Mouse (Mus musculus): ENCODE results near the gene Arfgap3. TPM values are rescaled to one million over a fixed set of nuclear protein-coding genes. Genes with fewer than 3 reads are reported as not detected.

Gene Arfgap3
- polyA plus RNA-seq, 2 experiments = 10.1 to 15.3 TPM

GRCm38 (mm10) chr15:83348747-83349146, 1.3 kb downstream of the Arfgap3 start:
- no peak for ATAC-seq (ENCODE audit: insufficient read depth)
- peak overlapping the region; percentile 88 for H3K4me2 ChIP-seq (ENCODE audit: low read depth)
- H3K36me3 ChIP-seq (replicated peaks; ENCODE audit: control insufficient read depth, insufficient read depth, low read depth) = no peaks in the 10 kb centered on the region; the same call in 1 of the 2 replicates
- H3K4me3 ChIP-seq (ENCODE audit: insufficient read depth in 1 of 2, low read depth in 2 of 2, low read length in 2 of 2) = peak overlapping the region; percentile 71 to 82; a peak in 3 of 4 replicates
- no peak for TF ChIP-seq EP300 (IDR thresholded peaks at IDR 0.05; ENCODE audit: low read depth)
- no peak for TF ChIP-seq CTCF (IDR thresholded peaks at IDR 0.05; ENCODE audit: low read depth)
- peak overlapping the region; percentile 15 for H3K27ac ChIP-seq
- H3K4me1 ChIP-seq (replicated peaks; ENCODE audit: control insufficient read depth in 2 of 2, insufficient read depth in 2 of 2, low read length in 1 of 2) = peaks cover 29 to 37% of the 10 kb centered on the region in 2 experiments
- H3K9ac ChIP-seq (replicated peaks) = peak overlapping the region; percentile 79
- no peak for DNase-seq (ENCODE audit: low read depth in 3 of 3, low spot score in 3 of 3)
- WGBS (ENCODE audit: insufficient replicate concordance) = 52% methylated on average over 4 of the region's 4 CpGs
- no peaks in the 10 kb centered on the region for H3K27me3 ChIP-seq (ENCODE audit: control insufficient read depth, insufficient read depth, low read length)
- H3K9me3 ChIP-seq (ENCODE audit: control insufficient read depth, low read length) = no peaks in the 10 kb centered on the region

- Histone ChIP-seq H3K27ac (no peak overlapping the region), H3K9ac (replicated peaks) (no peak overlapping the region), H3K4me2 (ENCODE audit: low read depth) (no peak overlapping the region), H3K4me3 (ENCODE audit: insufficient read depth in 1 of 2, low read depth in 2 of 2, low read length in 2 of 2) (no peak overlapping the region), H3K9me3 (ENCODE audit: control insufficient read depth, low read length) (no peaks in the 10 kb centered on the region), H3K36me3 (replicated peaks; ENCODE audit: control insufficient read depth, insufficient read depth, low read depth) (peaks cover 5% of the 10 kb centered on the region; the same call in 1 of the 2 replicates), H3K4me1 (replicated peaks; ENCODE audit: control insufficient read depth in 2 of 2, insufficient read depth in 2 of 2, low read length in 1 of 2) (peaks cover 36 to 42% of the 10 kb centered on the region in 2 experiments), H3K27me3 (ENCODE audit: control insufficient read depth, insufficient read depth, low read length) (no peaks in the 10 kb centered on the region)
- TF ChIP-seq EP300 (IDR thresholded peaks at IDR 0.05; ENCODE audit: low read depth) (no peak), CTCF (IDR thresholded peaks at IDR 0.05; ENCODE audit: low read depth) (no peak)
- ATAC-seq (ENCODE audit: insufficient read depth) (no peak), DNase-seq (ENCODE audit: low read depth in 3 of 3, low spot score in 3 of 3) (no peak)
- 89% methylated on average over 15 of the region's 15 CpGs for WGBS (ENCODE audit: insufficient replicate concordance)
Measured at GRCm38 (mm10) chr15:83345898-83346529, 4.0 kb downstream of the Arfgap3 start.

- no peak overlapping the region for H3K4me3 ChIP-seq (ENCODE audit: insufficient read depth in 1 of 2, low read depth in 2 of 2, low read length in 2 of 2)
Measured at GRCm38 (mm10) chr15:83344956-83345355, 5.1 kb downstream of the Arfgap3 start.

GRCm38 (mm10) chr15:83344157-83344556, 5.9 kb downstream of the Arfgap3 start:
- peak; percentile 68 to 71 (median 70) for DNase-seq (ENCODE audit: low read depth in 3 of 3, low spot score in 3 of 3)
- H3K4me2 ChIP-seq (ENCODE audit: low read depth) = peak overlapping the region; percentile 64
- peaks cover 5% of the 10 kb centered on the region; the same call in 1 of the 2 replicates for H3K36me3 ChIP-seq (replicated peaks; ENCODE audit: control insufficient read depth, insufficient read depth, low read depth)
- no peaks in the 10 kb centered on the region for H3K9me3 ChIP-seq (ENCODE audit: control insufficient read depth, low read length)
- 12% methylated on average over 7 of the region's 7 CpGs for WGBS (ENCODE audit: insufficient replicate concordance)
- H3K9ac ChIP-seq (replicated peaks) = peak overlapping the region; percentile 61
- no peaks in the 10 kb centered on the region for H3K27me3 ChIP-seq (ENCODE audit: control insufficient read depth, insufficient read depth, low read length)
- ATAC-seq (ENCODE audit: insufficient read depth) = peak; percentile 95
- H3K4me1 ChIP-seq (replicated peaks; ENCODE audit: control insufficient read depth in 2 of 2, insufficient read depth in 2 of 2, low read length in 1 of 2) = peaks cover 28 to 37% of the 10 kb centered on the region in 2 experiments
- peak overlapping the region; percentile 87 for H3K27ac ChIP-seq
- H3K4me3 ChIP-seq (ENCODE audit: insufficient read depth in 1 of 2, low read depth in 2 of 2, low read length in 2 of 2) = peak overlapping the region; percentile 13 to 29; a peak in 2 of 4 replicates
- TF ChIP-seq EP300 (IDR thresholded peaks at IDR 0.05; ENCODE audit: low read depth) (peak; percentile 66), CTCF (IDR thresholded peaks at IDR 0.05; ENCODE audit: low read depth) (no peak)

More at GRCm38 (mm10) chr15:83344956-83345355, 5.1 kb downstream of the Arfgap3 start:
- 56% methylated on average over 7 of the region's 7 CpGs for WGBS (ENCODE audit: insufficient replicate concordance)
- no peak for TF ChIP-seq EP300 (IDR thresholded peaks at IDR 0.05; ENCODE audit: low read depth)
- TF ChIP-seq CTCF (IDR thresholded peaks at IDR 0.05; ENCODE audit: low read depth) = no peak
- Histone ChIP-seq H3K4me2 (ENCODE audit: low read depth) (peak overlapping the region; percentile 64), H3K27ac (peak overlapping the region; percentile 87), H3K36me3 (replicated peaks; ENCODE audit: control insufficient read depth, insufficient read depth, low read depth) (peaks cover 5% of the 10 kb centered on the region; the same call in 1 of the 2 replicates), H3K27me3 (ENCODE audit: control insufficient read depth, insufficient read depth, low read length) (no peaks in the 10 kb centered on the region), H3K9me3 (ENCODE audit: control insufficient read depth, low read length) (no peaks in the 10 kb centered on the region), H3K4me1 (replicated peaks; ENCODE audit: control insufficient read depth in 2 of 2, insufficient read depth in 2 of 2, low read length in 1 of 2) (peaks cover 31 to 41% of the 10 kb centered on the region in 2 experiments), H3K9ac (replicated peaks) (peak overlapping the region; percentile 27)
- peak; percentile 26; the same call in 1 of the 2 replicates for ATAC-seq (ENCODE audit: insufficient read depth)
- DNase-seq (ENCODE audit: low read depth in 3 of 3, low spot score in 3 of 3) = no peak

GRCm38 (mm10) chr15:83338908-83339307, 11.1 kb downstream of the Arfgap3 start:
- no peak for TF ChIP-seq CTCF (IDR thresholded peaks at IDR 0.05; ENCODE audit: low read depth)
- no peak for TF ChIP-seq EP300 (IDR thresholded peaks at IDR 0.05; ENCODE audit: low read depth)
- no peak for ATAC-seq (ENCODE audit: insufficient read depth)
- H3K36me3 ChIP-seq (replicated peaks; ENCODE audit: control insufficient read depth, insufficient read depth, low read depth) = peaks cover 5% of the 10 kb centered on the region
- H3K4me2 ChIP-seq (ENCODE audit: low read depth) = no peak overlapping the region
- H3K4me3 ChIP-seq (ENCODE audit: insufficient read depth in 1 of 2, low read depth in 2 of 2, low read length in 2 of 2) = no peak overlapping the region
- DNase-seq (ENCODE audit: low read depth in 3 of 3, low spot score in 3 of 3) = no peak
- H3K27me3 ChIP-seq (ENCODE audit: control insufficient read depth, insufficient read depth, low read length) = no peaks in the 10 kb centered on the region
- H3K9ac ChIP-seq (replicated peaks) = no peak overlapping the region
- 67% methylated on average over 6 of the region's 6 CpGs for WGBS (ENCODE audit: insufficient replicate concordance)
- H3K4me1 ChIP-seq (replicated peaks; ENCODE audit: control insufficient read depth in 2 of 2, insufficient read depth in 2 of 2, low read length in 1 of 2) = peaks cover 9 to 16% of the 10 kb centered on the region in 2 experiments
- H3K9me3 ChIP-seq (ENCODE audit: control insufficient read depth, low read length) = no peaks in the 10 kb centered on the region
- no peak overlapping the region for H3K27ac ChIP-seq

Data from liver, embryonic 14.5 days (tissue).